Mouse (Mus musculus): Measurements from ENCODE around the gene Tesc. TPM values are rescaled to one million over a fixed set of nuclear protein-coding genes. Genes with fewer than 3 reads are reported as not detected.

The Tesc gene
- polyA plus RNA-seq, 1 experiment from 2014 or later, result 1.5 TPM

DNA sequence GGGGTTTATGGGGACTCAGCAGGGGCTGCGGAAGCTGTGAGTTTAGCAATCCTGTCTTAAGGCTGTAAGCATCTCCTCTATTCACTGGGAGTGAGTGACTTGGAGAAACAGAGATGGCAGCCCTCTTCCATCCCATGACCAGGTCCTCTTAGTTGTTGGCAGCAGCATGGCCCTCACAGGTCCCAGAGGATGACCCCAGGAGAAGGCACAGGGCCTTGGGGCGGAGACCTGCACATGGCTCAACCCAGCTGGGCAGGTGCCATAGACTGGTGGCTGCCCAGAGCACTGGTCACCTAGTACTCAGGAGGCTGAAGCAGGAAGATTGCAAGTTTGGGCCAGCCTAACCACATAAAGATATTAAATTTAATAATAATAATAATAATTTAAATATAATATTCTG is 11.9 kb upstream of the Tesc start:
- Histone ChIP-seq H3K9me3 (replicated peaks) (no peaks in the 10 kb centered on the region), H3K27ac (no peak overlapping the region), H3K4me2 (no peak overlapping the region), H3K36me3 (no peaks in the 10 kb centered on the region), H3K4me3 (replicated peaks) (no peak overlapping the region), H3K4me1 (replicated peaks) (no peaks in the 10 kb centered on the region), H3K9ac (no peak overlapping the region), H3K27me3 (no peaks in the 10 kb centered on the region)
- ATAC-seq (ENCODE audit: low read depth), result no peak
- 55% methylated on average over 2 of the region's 2 CpGs for WGBS (ENCODE audit: insufficient replicate concordance)
- DNase-seq, result no peak

DNA sequence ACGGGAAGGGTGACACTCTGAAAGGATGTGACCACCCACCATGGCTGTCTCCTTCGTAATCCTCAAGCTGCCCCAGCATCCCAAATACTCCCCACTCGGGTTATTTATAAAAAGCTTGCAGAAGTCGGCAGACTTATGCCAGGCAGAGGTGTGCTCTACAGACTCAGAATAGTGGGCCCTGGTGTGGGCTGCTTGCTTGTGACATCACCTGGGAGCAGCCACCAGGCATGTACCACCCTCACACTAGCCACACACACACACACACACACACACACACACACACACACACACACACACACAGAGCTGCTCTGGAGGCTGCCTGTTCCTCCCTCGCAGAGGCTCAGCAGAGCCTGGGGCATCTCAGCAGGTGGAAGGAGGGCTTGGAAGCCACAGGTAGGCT is 10.0 kb upstream of the Tesc start:
- ATAC-seq (ENCODE audit: low read depth), result no peak
- H3K27ac ChIP-seq, result no peak overlapping the region

GRCm38 (mm10) chr5:118019905-118020304 is 7.6 kb upstream of the Tesc start:
- Histone ChIP-seq H3K9me3 (replicated peaks) (no peaks in the 10 kb centered on the region), H3K4me1 (replicated peaks) (no peaks in the 10 kb centered on the region), H3K4me2 (no peak overlapping the region), H3K36me3 (no peaks in the 10 kb centered on the region), H3K27ac (no peak overlapping the region), H3K9ac (no peak overlapping the region), H3K4me3 (replicated peaks) (no peak overlapping the region), H3K27me3 (0 out of 2 replicates have a peak, but pooled peaks cover 3% of the 10 kb centered on the region)
- 45% methylated on average over 11 of the region's 11 CpGs for WGBS (ENCODE audit: insufficient replicate concordance)
- DNase-seq (no peak), ATAC-seq (ENCODE audit: low read depth) (no peak)

More for the DNA sequence above, 10.0 kb upstream of the Tesc start:
- Histone ChIP-seq H3K27me3 (no peaks in the 10 kb centered on the region), H3K9ac (no peak overlapping the region), H3K4me1 (replicated peaks) (no peaks in the 10 kb centered on the region), H3K4me3 (replicated peaks) (no peak overlapping the region), H3K36me3 (no peaks in the 10 kb centered on the region), H3K9me3 (replicated peaks) (no peaks in the 10 kb centered on the region), H3K4me2 (no peak overlapping the region)
- DNase-seq, result no peak
- WGBS (ENCODE audit: insufficient replicate concordance), result 50% methylated on average over 5 of the region's 5 CpGs

- no peak overlapping the region for H3K27ac ChIP-seq
- no peak overlapping the region for H3K4me3 ChIP-seq (replicated peaks)
- no peaks in the 10 kb centered on the region for H3K9me3 ChIP-seq (replicated peaks)
- H3K4me2 ChIP-seq, result no peak overlapping the region
- DNase-seq (no peak), ATAC-seq (ENCODE audit: low read depth) (no peak)
- 50% methylated on average over 3 of the region's 3 CpGs for WGBS (ENCODE audit: insufficient replicate concordance)
- H3K4me1 ChIP-seq (replicated peaks), result peaks cover 7% of the 10 kb centered on the region
- peaks cover 32% of the 10 kb centered on the region for H3K27me3 ChIP-seq
- H3K9ac ChIP-seq, result no peak overlapping the region
- no peaks in the 10 kb centered on the region for H3K36me3 ChIP-seq
Measured at GRCm38 (mm10) chr5:118023053-118023452, 4.5 kb upstream of the Tesc start.

DNA sequence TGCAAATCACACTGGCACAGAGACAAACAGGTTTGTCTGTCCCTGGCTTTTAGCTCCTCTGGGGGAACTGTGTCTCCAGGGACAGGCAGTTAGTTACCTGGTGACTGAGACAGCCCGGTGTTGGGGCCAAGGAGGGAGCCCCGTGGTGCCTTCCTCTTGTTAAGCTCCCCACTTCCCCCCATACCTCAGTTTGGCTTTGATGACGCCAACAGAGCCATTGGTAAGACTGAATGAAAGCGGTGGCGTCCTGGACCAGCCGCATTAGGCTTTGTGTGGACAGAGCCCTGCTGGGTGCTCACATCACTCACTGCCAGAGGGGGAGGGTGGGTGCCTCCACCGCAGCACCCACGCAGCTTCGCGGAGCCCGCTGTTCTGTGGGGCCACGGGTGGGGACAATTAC is 1.7 kb upstream of the Tesc start:
- Histone ChIP-seq H3K27ac (no peak overlapping the region), H3K4me2 (no peak overlapping the region), H3K9ac (no peak overlapping the region), H3K4me3 (replicated peaks) (no peak overlapping the region), H3K27me3 (peaks cover 61% of the 10 kb centered on the region), H3K36me3 (no peaks in the 10 kb centered on the region), H3K4me1 (replicated peaks) (peaks cover 22% of the 10 kb centered on the region), H3K9me3 (replicated peaks) (no peaks in the 10 kb centered on the region)
- DNase-seq, result no peak
- 8% methylated on average over 12 of the region's 12 CpGs for WGBS (ENCODE audit: insufficient replicate concordance)
- ATAC-seq (ENCODE audit: low read depth), result no peak

DNA sequence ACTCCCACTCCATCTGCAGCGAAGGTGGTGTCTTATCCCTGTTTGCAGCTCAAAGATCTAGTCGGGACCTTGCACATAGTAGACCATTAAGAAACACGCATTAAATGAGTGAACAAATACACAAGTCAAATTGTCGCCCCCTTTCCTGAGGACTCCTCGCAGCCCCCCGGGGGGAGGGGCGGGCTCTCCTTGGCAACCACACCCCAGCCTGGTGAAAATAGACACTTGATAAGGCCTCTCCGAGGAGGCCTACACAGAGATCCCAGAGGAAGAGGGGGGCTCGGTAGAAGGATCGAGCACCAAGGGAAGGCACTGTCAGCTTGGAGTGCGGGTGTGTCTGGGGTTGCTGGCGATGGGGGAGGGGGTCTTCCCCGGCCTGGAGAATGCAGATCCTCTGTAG is 1.2 kb upstream of the Tesc start:
- no peak for ATAC-seq (ENCODE audit: low read depth)
- peaks cover 64% of the 10 kb centered on the region for H3K27me3 ChIP-seq
- no peak overlapping the region for H3K27ac ChIP-seq

GRCm38 (mm10) chr5:118027101-118027697 is 344 bp upstream of the Tesc start:
- H3K36me3 ChIP-seq, result no peaks in the 10 kb centered on the region
- peak overlapping the region; percentile 71 for H3K4me2 ChIP-seq
- no peak overlapping the region for H3K27ac ChIP-seq
- H3K4me3 ChIP-seq (replicated peaks), result peak overlapping the region; percentile 56
- 2% methylated on average over 36 of the region's 39 CpGs for WGBS (ENCODE audit: insufficient replicate concordance)
- ATAC-seq (ENCODE audit: low read depth) (no peak), DNase-seq (no peak)
- no peaks in the 10 kb centered on the region for H3K9me3 ChIP-seq (replicated peaks)
- H3K27me3 ChIP-seq, result peaks cover 66% of the 10 kb centered on the region
- no peak overlapping the region for H3K9ac ChIP-seq
- H3K4me1 ChIP-seq (replicated peaks), result peaks cover 22% of the 10 kb centered on the region

More for the DNA sequence above, 1.2 kb upstream of the Tesc start:
- Histone ChIP-seq H3K9me3 (replicated peaks) (no peaks in the 10 kb centered on the region), H3K4me3 (replicated peaks) (no peak overlapping the region), H3K36me3 (no peaks in the 10 kb centered on the region), H3K9ac (no peak overlapping the region), H3K4me1 (replicated peaks) (peaks cover 22% of the 10 kb centered on the region), H3K4me2 (no peak overlapping the region)
- no peak for DNase-seq
- WGBS (ENCODE audit: insufficient replicate concordance), result 3% methylated on average over 13 of the region's 13 CpGs

DNA sequence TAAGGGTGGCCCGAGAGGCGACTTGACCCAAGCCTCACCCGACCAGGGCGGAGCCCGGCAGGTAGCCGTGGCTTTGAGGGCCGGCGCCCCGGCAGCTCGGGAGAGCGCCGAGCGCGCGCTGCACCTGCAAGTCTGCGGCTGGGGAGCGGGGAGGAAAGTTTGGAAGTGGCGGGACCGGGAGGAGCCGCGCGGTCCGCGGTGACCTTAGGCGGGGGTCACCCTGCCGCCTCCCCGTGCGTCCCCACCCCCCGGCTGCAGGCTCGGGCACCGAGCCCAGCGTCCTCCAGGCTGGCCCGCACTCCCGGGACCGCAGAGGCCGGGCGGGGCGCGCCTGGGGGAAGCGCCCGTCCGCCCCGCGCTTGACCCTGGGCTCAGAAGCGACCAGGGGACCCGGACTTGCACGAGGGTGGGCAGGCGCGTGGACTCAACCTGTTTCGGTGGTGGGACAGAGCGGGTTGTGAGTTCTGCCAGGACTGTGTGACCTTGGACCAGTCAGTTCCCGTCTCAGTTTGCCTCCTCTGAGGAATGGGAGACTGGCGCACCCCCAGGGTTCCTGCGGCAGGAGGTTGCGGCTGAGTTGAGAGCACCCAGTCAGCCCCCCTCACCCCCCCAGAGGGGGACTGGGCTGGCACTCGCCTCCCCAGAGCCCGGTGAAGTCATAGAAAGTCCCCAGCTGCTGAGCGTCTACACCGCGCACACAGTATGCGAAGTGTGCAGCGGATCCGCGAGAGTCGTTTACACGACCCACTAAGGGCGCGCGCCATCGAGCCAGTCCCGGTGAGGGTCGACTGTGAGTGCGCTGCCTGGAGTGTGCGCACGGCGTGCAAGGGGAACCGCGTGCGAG is 870 bp downstream of the Tesc start:
- Histone ChIP-seq H3K36me3 (no peaks in the 10 kb centered on the region), H3K27me3 (peaks cover 63% of the 10 kb centered on the region), H3K9ac (no peak overlapping the region), H3K27ac (no peak overlapping the region), H3K4me2 (peak overlapping the region; percentile 71), H3K4me1 (replicated peaks) (peaks cover 22% of the 10 kb centered on the region), H3K9me3 (replicated peaks) (no peaks in the 10 kb centered on the region), H3K4me3 (replicated peaks) (peak overlapping the region; percentile 56)
- WGBS (ENCODE audit: insufficient replicate concordance), result 2% methylated on average over 68 of the region's 79 CpGs
- DNase-seq, result no peak
- ATAC-seq (ENCODE audit: low read depth), result no peak

DNA sequence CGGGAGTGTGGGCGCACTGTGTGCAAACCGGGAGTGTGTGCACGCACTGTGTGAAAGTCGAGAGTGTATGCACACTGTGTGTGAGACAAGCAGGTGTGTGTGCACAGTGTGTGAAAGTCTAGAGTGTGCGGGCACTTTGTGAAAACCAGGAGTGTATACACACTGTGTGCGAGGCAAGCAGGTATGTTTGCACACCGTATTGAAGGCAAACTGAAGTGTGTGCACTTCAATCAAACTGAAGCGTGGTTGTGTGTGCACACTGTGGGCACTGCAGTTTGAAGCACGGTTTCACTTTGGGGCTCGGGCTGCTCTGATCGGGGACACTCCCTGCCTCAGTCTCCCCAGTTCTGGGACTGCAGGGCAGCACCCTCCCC is 1.5 kb downstream of the Tesc start:
- no peaks in the 10 kb centered on the region for H3K9me3 ChIP-seq (replicated peaks)
- H3K4me3 ChIP-seq (replicated peaks), result peak overlapping the region; percentile 56
- ATAC-seq (ENCODE audit: low read depth) (peak; percentile 16; the same call in 1 of the 2 replicates), DNase-seq (no peak)
- H3K4me1 ChIP-seq (replicated peaks), result peaks cover 22% of the 10 kb centered on the region
- 5% methylated on average over 12 of the region's 12 CpGs for WGBS (ENCODE audit: insufficient replicate concordance)
- no peak overlapping the region for H3K9ac ChIP-seq
- peak overlapping the region; percentile 71 for H3K4me2 ChIP-seq
- no peak overlapping the region for H3K27ac ChIP-seq
- H3K27me3 ChIP-seq, result peaks cover 63% of the 10 kb centered on the region
- no peaks in the 10 kb centered on the region for H3K36me3 ChIP-seq

DNA sequence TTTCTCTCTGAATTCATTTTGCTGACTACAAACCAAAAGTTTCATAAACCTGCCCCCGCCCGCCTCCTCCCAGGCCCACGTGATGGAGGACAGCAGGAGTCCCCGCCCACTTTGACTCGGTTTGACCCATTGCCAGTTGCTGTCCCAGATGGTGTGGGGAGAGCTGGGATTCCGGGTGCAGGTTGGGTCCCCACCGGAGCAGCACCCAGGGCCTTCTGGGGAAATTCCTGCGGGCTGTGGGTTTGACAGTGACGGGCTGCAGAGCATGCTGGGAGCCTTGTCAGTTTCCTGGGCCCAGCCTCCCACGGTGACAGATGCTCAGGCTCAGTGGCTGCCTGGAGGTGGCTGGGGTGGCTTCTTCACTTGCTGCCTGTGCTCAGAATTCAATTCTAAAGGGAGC is 1.9 kb downstream of the Tesc start:
- 3% methylated on average over 10 of the region's 10 CpGs for WGBS (ENCODE audit: insufficient replicate concordance)
- no peaks in the 10 kb centered on the region for H3K36me3 ChIP-seq
- peaks cover 63% of the 10 kb centered on the region for H3K27me3 ChIP-seq
- peaks cover 22% of the 10 kb centered on the region for H3K4me1 ChIP-seq (replicated peaks)
- no peak overlapping the region for H3K9ac ChIP-seq
- no peak for DNase-seq
- peak overlapping the region; percentile 56 for H3K4me3 ChIP-seq (replicated peaks)
- ATAC-seq (ENCODE audit: low read depth), result no peak
- H3K4me2 ChIP-seq, result peak overlapping the region; percentile 71
- H3K9me3 ChIP-seq (replicated peaks), result no peaks in the 10 kb centered on the region
- H3K27ac ChIP-seq, result no peak overlapping the region

GRCm38 (mm10) chr5:118030022-118030675 is 2.6 kb downstream of the Tesc start:
- no peak overlapping the region for H3K4me3 ChIP-seq (replicated peaks)
- no peak overlapping the region for H3K4me2 ChIP-seq
- DNase-seq (no peak), ATAC-seq (ENCODE audit: low read depth) (no peak)
- peaks cover 22% of the 10 kb centered on the region for H3K4me1 ChIP-seq (replicated peaks)
- no peaks in the 10 kb centered on the region for H3K9me3 ChIP-seq (replicated peaks)
- no peak overlapping the region for H3K9ac ChIP-seq
- H3K27me3 ChIP-seq, result peaks cover 63% of the 10 kb centered on the region
- WGBS (ENCODE audit: insufficient replicate concordance), result 65% methylated on average over 9 of the region's 9 CpGs
- no peak overlapping the region for H3K27ac ChIP-seq
- no peaks in the 10 kb centered on the region for H3K36me3 ChIP-seq
